Mouse (Mus musculus): Measurements from ENCODE around the gene Aldh16a1.

DNA sequence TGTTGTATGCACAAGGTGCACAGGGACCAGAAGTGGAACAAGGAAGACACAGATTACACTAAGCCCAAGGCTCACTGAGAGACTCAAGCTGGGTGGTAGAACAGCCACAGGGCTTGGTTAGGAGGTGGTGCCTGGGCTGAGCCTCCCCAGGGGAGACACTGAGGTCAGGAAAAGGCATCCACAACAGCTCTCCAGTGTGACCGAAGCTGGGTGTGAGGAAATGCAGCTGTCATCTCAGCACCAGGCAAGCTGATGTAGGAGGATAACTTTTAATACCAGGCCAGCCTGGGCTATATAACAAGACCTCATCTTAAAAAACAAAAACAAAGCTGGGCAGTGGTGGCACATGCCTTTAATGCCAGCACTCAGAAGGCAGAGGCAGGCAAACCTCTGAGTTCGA, 36.8 kb upstream of the Aldh16a1 start:
- TF ChIP-seq CTCF (IDR thresholded peaks at IDR 0.05; ENCODE audit: control insufficient read depth, insufficient read depth, insufficient read length) (no peak), CEBPB (IDR thresholded peaks at IDR 0.05; ENCODE audit: low read depth) (no peak), USF1 (IDR thresholded peaks at IDR 0.05; ENCODE audit: low read depth) (no peak), MYOD1 (IDR thresholded peaks at IDR 0.05; ENCODE audit: control insufficient read depth, insufficient read length, low read depth) (peak; percentile 82), MAX (IDR thresholded peaks at IDR 0.05) (no peak)

All from C2C12 (cell line).